Mouse (Mus musculus) frontal cortex, adult (tissue): ENCODE results near the gene Hormad1.

Experiments
- ATAC-seq: cut with Nextera tagmentation; 2 replicates; pipeline ENCODE4 v1.9.2; 2017; ENCODE audit warnings: mild to moderate bottlenecking, moderate library complexity, mixed read lengths; ENCODE audit not compliant: low TSS enrichment

Gene Hormad1

GRCm38 (mm10) chr3:95636072-95636471 is 76.6 kb downstream of the Hormad1 start:
- no peak for ATAC-seq
